Mouse (Mus musculus) spleen, postnatal 14 days (tissue): Measurements from ENCODE around the gene Inhbc.

Experiments used
- DNase-seq, 2 experiments: peaks; one replicate each; pipeline ENCODE4 v3.0.0; 2021 to 2022; ENCODE audit warnings: low spot score in 2 of 2

Gene Inhbc

GRCm38 (mm10) chr10:127369834-127370820, at the start of gene Inhbc:
TSS of gene Inhbc (minus strand) at chr10:127370431.
- no peak for DNase-seq

- DNase-seq, result no peak
Observed at GRCm38 (mm10) chr10:127414141-127414540, 43.9 kb upstream of the Inhbc start.

DNA sequence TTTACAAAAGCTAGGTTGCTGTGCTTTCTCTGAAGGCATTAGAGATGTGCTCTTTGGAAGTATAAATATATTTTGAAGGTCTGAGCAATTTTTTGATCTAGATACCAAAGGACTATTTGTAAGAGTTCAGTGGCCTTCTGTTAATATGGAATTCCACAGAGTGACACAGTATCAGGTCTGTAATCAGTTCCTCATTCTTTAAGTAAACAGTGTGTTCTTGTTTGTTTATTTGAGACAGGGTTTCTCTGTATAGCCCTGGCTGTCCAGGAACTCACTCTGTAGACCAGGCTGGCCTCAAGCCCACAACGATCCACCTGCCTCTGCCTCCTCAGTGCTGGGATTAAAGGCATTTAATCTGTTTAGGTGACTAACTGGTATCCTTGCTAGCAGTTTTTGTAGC, 43.4 kb upstream of the Inhbc start:
- DNase-seq, result no peak

DNA sequence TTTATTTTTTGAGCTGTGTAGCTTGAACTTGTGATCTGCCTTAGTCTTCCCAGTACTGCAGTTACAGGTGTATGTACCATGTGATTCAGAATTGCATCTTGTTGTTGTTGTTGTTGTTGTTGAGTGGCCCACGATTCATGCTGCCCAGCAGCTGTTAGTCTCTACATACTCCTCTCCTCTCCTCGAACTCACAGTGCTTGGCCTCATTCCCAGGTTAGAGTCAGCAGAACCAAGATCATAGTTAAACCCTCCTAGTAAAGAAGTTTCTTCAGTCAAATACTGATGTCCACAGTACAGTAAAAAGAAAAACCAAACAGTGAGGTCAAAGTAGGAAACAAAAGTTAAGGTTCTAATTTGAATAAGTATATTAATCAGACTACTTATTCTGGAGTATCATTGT, 42.5 kb upstream of the Inhbc start:
- DNase-seq, result no peak

DNA sequence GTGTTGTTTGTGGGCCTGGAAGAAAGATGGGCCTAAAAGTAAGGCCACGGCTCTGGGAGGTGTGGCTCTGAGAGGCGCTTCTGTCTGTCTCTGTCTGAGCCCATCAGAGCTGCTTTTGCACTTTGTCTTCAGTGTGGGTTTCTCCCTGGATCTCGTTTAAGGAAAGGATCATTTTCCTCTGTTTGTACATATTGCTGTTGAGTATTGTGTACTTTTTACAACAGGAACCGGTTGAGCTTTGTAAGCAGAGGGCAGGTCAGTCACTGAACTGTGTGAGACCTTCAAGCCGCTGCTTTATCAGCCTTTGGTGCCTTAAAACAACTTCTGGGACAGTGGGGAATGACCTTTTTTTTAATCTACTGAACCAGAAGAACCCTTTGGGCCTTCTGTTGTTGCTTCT, 41.9 kb upstream of the Inhbc start:
- DNase-seq, result no peak

DNA sequence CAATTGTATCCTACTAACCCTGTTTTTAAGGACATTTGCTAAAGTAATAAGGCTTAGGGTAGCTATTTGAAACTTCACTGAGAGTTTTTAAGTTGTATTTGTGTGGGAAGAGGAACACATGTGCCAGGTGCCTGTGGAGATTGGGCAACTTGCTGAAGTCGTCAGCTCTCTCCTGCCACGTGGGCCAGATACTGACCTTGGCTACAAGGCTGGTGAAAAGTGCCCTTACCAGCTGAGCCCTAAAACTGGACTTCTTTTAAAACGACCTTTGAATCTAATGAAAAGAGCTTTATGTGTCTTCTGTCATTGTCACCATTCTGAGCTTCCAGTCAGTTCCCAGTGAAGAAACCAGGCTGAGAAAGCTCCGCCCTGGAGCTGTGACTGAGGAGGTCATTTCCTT, 37.2 kb upstream of the Inhbc start:
- no peak for DNase-seq

- no peak for DNase-seq
Observed at GRCm38 (mm10) chr10:127404701-127405100, 34.5 kb upstream of the Inhbc start.

GRCm38 (mm10) chr10:127391774-127392173, 21.5 kb upstream of the Inhbc start:
- no peak for DNase-seq

DNA sequence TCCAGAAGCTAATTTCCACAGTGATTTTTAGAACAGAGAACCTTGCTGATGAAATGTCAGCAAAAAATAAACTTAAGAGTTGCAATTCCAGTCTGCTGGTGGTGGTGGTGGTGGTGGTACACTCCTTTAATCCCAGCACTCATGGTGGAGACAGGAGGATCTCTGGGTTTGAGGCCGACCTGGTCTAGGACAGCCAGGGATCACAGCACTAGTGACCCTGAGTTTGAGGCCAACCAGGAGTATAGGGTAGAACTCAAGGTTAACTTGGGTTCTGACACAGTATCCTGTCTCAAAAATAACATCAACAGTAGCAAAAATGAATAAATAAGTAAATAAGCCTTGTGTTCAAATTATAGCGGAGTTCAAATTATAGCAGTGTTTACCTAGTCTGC, 11.5 kb upstream of the Inhbc start:
- no peak for DNase-seq

DNA sequence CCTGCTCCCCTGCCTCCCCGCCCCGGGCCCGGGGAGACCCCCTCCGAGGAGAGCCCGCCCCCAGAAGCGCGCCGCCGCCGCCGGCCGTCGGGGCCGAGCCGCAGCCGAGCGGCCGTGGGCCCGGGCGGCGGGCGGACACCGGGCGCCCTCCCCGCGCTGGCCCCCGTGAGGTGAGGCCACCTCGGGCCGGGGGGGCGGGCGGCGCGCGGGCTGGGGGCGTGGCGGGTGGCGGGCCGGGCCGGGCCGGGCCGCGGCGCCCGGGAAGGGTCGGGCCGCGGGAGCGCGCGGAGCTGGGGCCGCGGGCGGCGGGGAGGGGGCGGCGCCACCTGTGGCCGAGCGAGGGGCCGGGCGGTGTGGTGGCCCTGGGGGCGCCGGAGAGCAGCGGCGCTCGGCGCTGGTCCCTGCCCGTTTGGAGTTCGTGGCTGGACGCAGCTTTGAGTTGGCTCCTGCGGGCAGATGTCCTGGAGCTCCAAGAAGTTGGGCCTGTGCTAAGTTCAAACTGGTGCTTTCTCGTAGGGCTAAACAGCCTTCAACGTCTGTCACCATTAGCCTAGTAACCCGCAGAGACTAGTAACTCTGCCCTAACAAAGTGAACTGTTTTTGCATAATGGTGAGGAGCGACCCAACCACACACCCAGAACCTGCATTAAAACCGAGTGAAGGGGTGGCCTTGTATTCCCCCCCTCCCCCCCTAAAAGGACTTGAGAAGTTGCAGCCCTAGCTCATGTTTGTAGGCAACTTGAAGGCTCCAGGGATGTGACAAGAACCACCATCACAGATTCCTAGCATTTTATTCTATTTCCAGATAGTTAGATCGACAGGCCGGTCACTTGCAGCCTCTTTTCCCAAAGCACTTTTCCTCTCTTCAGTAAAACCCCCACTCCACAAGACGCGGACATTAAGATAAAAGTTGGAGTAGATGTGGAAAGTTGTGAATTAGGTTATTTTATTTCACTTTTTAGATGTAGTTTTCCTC, 10.8 kb upstream of the Inhbc start:
- peak; percentile 33 to 58 for DNase-seq

GRCm38 (mm10) chr10:127380251-127380691, 10.0 kb upstream of the Inhbc start, which contains the start of gene R3hdm2:
TSS of gene R3hdm2 (plus strand) at chr10:127380327.
- DNase-seq, result peak; percentile 79 to 88

DNA sequence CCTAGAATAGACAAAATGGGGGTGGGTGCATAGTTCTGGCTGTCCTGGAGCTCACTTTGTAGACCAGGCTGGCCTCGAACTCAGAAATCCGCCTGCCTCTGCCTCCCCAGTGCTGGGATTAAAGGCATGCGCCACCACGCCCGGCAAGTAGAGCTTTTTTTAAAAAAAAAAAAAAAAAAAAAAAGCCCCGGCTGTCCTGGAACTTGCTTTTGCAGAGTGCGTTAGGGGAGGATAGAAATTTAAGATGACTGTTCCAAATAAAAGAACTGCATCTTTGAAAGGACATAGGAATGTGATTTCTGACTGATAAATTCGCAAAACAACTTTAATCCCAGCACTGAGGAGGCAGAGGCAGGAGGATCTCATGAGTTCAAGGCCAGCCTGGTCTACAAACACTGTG, 9.4 kb upstream of the Inhbc start:
- no peak for DNase-seq

- DNase-seq, result no peak
Observed at GRCm38 (mm10) chr10:127377700-127378099, 7.5 kb upstream of the Inhbc start.

- no peak for DNase-seq
Observed at GRCm38 (mm10) chr10:127371023-127371422, 792 bp upstream of the Inhbc start.

DNA sequence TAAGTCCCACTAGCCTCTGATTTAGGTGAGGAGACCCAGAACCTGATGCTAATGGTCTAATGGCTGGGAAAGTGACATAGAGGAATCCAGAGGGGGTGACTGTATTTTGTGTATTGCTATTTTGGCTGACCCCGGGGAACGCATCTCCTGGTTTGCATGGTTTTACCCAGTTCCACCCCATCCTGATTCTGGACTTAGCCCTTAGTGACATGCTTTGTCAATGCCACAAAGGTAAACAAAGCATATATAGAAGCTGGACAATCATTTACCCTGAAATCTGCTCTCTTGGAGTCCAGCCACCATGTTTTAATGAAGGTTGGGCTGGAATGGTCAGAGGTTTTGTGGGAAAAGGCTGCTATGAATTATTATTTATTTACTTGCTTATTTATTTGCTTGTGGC, 2.0 kb downstream of the Inhbc start:
- DNase-seq, result no peak

GRCm38 (mm10) chr10:127367116-127367515, 3.1 kb downstream of the Inhbc start:
- no peak for DNase-seq

DNA sequence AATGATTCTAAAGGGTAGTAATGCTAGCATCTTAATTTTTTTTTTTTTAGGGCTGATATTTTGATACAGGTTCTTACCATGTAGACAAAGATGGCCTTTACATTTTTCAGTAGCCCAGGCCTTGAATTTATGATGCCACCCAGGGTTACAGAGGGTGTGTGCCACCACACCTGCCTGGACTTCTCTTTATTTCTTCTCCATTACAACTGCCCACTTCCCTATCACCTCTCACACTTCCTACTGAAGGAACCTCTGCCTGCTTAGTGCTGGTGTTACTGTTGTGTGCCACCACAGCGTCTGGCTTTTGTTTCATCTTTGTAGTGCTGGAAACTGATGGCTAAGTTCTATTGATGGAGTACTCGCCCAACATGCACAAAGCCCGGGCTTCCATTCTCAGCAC, 9.5 kb downstream of the Inhbc start:
- DNase-seq, result no peak

DNA sequence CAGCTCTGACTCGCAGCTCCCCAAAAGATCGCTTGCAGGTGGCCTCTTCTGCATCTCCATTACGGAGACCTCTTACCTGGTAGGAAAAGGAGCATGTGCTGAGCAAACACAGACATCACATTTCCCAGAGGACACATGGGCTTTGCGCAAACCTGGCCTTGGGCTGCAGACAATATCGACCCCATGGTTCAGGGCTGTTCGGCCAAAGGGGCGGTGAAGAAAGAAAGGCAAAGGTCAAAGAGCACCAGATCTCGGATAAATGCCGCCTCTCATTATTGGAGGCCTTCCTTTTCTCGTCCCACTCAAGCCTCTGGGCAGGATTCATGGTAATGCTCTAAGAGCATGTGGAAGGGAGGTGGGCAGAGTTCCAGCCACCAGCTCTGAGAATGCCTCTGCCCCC, 14.9 kb downstream of the Inhbc start:
- no peak for DNase-seq

DNA sequence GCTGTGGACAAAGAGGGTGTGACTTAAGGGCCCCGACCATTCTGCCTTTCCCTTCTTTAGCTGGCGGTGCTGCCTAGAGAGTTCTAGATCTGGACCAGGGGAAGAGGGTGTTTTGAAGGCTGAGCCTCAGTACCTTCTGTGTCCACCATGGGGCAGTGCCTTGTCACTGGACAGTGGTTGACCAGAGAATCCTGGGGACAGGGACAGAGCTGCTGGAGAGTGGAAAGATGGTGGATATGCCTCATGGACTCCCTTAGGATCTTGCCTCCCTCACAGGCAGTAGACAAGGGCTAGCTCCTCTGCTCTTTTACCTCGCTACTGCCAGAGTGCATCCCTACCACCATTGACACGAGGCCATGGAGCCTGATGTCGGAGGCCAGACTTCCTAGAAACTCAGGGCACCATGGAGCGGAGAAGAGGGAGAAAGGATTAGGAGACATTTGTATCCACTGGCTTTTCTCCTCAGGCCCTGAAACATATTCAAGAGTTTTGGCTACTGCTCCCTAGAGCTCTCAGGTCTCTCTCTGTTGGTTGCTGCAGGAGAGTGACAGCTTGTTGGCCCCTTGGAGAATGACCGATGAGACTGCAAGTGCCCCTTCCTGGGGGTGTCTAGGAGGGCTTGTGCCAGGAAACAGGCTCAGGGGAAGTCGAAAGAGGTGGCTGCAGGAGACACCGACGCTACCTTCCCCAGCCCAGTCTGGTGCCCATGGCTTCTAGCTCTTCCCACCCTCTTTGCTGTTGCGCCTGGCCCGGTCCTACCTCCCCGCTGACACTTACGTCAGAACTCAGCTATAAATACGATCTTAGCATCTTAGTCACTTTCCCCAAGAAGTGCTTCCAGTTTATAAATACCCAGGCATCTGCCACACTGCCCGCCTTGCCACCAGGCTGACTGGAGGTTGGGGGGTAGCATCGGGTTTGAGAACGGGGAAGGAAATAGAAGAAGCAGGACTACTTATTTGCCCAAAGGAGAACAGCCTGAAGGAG, 16.0 kb downstream of the Inhbc start, which contains the start of gene Inhbe:
Inhbe (minus strand) TSS at position 503 of the 987 bp plus-strand sequence.
- DNase-seq, result no peak

DNA sequence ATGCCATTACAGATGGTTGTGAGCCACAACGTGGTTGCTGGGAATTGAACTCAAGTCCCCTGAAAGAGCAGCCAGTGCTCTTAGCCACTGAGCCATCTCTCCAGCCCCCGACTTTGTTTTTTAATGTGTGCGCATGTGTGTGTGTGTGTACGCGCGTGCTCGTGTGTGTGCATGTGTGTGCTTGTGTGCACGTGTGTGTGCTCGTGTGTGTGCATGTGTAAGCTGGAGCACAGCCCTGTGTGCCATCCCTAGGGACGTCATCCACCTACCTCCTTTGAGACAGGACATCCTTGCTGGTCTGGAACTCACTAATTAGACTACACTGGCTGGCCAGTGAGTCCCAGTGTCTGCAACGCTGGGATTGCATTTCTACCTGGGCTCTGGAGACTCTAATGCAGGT, 17.5 kb downstream of the Inhbc start:
- DNase-seq, result no peak

DNA sequence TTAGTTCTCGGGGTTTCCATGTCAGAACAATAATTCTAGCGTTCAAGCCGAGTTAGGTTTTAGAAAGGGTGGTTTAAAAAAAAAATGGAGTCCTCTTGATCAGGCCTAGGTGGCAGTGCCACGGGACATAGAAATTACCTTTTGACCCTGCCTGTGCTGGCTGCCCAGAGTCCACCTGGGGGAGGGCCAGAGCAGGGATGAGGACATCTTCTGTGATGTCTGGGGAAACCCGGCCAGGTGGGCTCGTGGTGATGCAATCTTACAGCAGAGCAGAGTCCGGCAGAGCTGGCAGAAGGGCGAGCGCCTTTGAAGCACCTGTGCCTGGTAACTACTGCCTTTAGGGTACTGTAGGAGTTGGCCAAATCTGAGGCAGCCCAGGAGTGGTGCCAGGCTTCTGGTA, 18.0 kb downstream of the Inhbc start:
- DNase-seq, result no peak
